Mouse (Mus musculus): Measurements from ENCODE around the gene Hist1h2bg.

DNA sequence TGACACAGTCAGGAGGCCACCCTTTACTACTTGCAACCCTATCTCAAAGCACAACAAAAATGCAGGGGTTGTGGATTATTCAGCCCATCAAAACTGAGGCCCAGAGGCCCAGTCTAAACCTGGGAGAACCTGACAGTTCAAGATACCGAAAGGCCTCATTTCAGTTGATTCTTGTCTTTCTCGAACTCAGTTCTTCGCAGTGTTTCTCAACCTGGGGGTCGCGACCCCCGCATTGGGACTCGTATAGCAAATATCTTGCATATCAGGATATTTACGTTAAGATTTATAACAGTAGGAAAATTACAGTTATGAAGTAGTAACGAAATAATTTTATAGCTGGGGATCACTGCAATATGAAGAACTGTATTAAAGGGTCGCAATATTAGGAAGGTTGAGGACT is 45.3 kb upstream of the Hist1h2bg start:
- TF ChIP-seq CTCF (IDR thresholded peaks at IDR 0.05): no peak
- no peak for TF ChIP-seq EP300 (IDR thresholded peaks at IDR 0.05)

Data from lung, postnatal 0 days (tissue).